Mouse (Mus musculus): ENCODE results near the gene Dimt1. TPM values are rescaled to one million over a fixed set of nuclear protein-coding genes. Genes with fewer than 3 reads are reported as not detected.
"Not testable (repeated sequence)": the region's sequence is repeated elsewhere in the genome, so short reads cannot be mapped to it uniquely, and the experiment has no call there.

The Dimt1 gene
- 40.2 and 42.5 TPM in 2 replicates for polyA plus RNA-seq (2016; fragmentation: Nextera tagmentation; extraction: Ambion mirVana)

GRCm38 (mm10) chr13:106946594-106947540 lies at the start of gene Dimt1:
Gene Dimt1, plus strand, starts transcription at chr13:106947127.
- Histone ChIP-seq H3K27ac (peak within 1 kb of the TSS; percentile 52), H3K27me3 (no peaks in the 10 kb centered on the region), H3K9me3 (replicated peaks) (no peaks in the 10 kb centered on the region), H3K4me1 (peaks cover 15% of the 10 kb centered on the region), H3K4me3 (peak within 1 kb of the TSS; percentile 69), H3K36me3 (peaks cover 11% of the 10 kb centered on the region), H3K4me2 (replicated peaks) (peak within 1 kb of the TSS; percentile 66), H3K9ac (peak within 1 kb of the TSS; percentile 75)
- WGBS = 1% methylated on average over 63 of the region's 68 CpGs
- ATAC-seq (ENCODE audit: low FRiP score) = peak; percentile 99

GRCm38 (mm10) chr13:106904637-106905036 lies 42.3 kb upstream of the Dimt1 start:
- Histone ChIP-seq H3K4me1 (peaks cover 2% of the 10 kb centered on the region; the same call in 1 of the 2 replicates), H3K9ac (no peak overlapping the region), H3K27me3 (no peaks in the 10 kb centered on the region), H3K4me3 (no peak overlapping the region), H3K4me2 (replicated peaks) (no peak overlapping the region), H3K9me3 (replicated peaks) (no peaks in the 10 kb centered on the region), H3K36me3 (peaks cover 35% of the 10 kb centered on the region), H3K27ac (no peak overlapping the region)
- WGBS = 89% methylated on average over 3 of the region's 3 CpGs
- ATAC-seq (ENCODE audit: low FRiP score) = no peak

- H3K36me3 ChIP-seq = peaks cover 40% of the 10 kb centered on the region
- not testable (repeated sequence) for H3K4me2 ChIP-seq (replicated peaks); H3K27me3 ChIP-seq; H3K9ac ChIP-seq; H3K9me3 ChIP-seq (replicated peaks); H3K27ac ChIP-seq; H3K4me1 ChIP-seq; ATAC-seq (ENCODE audit: low FRiP score); H3K4me3 ChIP-seq
- 95% methylated on average over 6 of the region's 6 CpGs for WGBS
Measured at GRCm38 (mm10) chr13:106905154-106905553, 41.8 kb upstream of the Dimt1 start.

GRCm38 (mm10) chr13:106907273-106907672 lies 39.7 kb upstream of the Dimt1 start:
- no peak overlapping the region for H3K9ac ChIP-seq
- H3K4me2 ChIP-seq (replicated peaks) = no peak overlapping the region
- no peak overlapping the region for H3K27ac ChIP-seq
- 88% methylated on average over 4 of the region's 4 CpGs for WGBS
- H3K4me3 ChIP-seq = no peak overlapping the region
- H3K9me3 ChIP-seq (replicated peaks) = no peaks in the 10 kb centered on the region
- H3K4me1 ChIP-seq = peaks cover 2% of the 10 kb centered on the region; the same call in 1 of the 2 replicates
- peaks cover 42% of the 10 kb centered on the region for H3K36me3 ChIP-seq
- H3K27me3 ChIP-seq = no peaks in the 10 kb centered on the region
- no peak for ATAC-seq (ENCODE audit: low FRiP score)

- H3K36me3 ChIP-seq = peaks cover 37% of the 10 kb centered on the region
- no peak for ATAC-seq (ENCODE audit: low FRiP score)
- H3K27me3 ChIP-seq = no peaks in the 10 kb centered on the region
- no peaks in the 10 kb centered on the region for H3K4me1 ChIP-seq
- 95% methylated on average over 10 of the region's 10 CpGs for WGBS
- no peak overlapping the region for H3K27ac ChIP-seq
- no peak overlapping the region for H3K9ac ChIP-seq
- no peak overlapping the region for H3K4me2 ChIP-seq (replicated peaks)
- H3K9me3 ChIP-seq (replicated peaks) = no peaks in the 10 kb centered on the region
- H3K4me3 ChIP-seq = no peak overlapping the region
Measured at GRCm38 (mm10) chr13:106910096-106910495, 36.8 kb upstream of the Dimt1 start.

GRCm38 (mm10) chr13:106913125-106913736 lies 33.7 kb upstream of the Dimt1 start:
- no peaks in the 10 kb centered on the region for H3K9me3 ChIP-seq (replicated peaks)
- WGBS = 77% methylated on average over 3 of the region's 3 CpGs
- H3K9ac ChIP-seq = no peak overlapping the region
- no peak overlapping the region for H3K4me3 ChIP-seq
- no peak for ATAC-seq (ENCODE audit: low FRiP score)
- H3K4me1 ChIP-seq = no peaks in the 10 kb centered on the region
- no peaks in the 10 kb centered on the region for H3K27me3 ChIP-seq
- H3K27ac ChIP-seq = no peak overlapping the region
- H3K4me2 ChIP-seq (replicated peaks) = no peak overlapping the region
- H3K36me3 ChIP-seq = peaks cover 19% of the 10 kb centered on the region

GRCm38 (mm10) chr13:106918322-106919050 lies 28.4 kb upstream of the Dimt1 start:
- Histone ChIP-seq H3K4me1 (no peaks in the 10 kb centered on the region), H3K9me3 (replicated peaks) (no peaks in the 10 kb centered on the region), H3K36me3 (peaks cover 28% of the 10 kb centered on the region), H3K27me3 (no peaks in the 10 kb centered on the region), H3K27ac (no peak overlapping the region), H3K4me2 (replicated peaks) (no peak overlapping the region), H3K4me3 (no peak overlapping the region), H3K9ac (no peak overlapping the region)
- ATAC-seq (ENCODE audit: low FRiP score) = no peak
- WGBS = 90% methylated on average over 7 of the region's 7 CpGs

- not testable (repeated sequence) for H3K9ac ChIP-seq; H3K27ac ChIP-seq; ATAC-seq (ENCODE audit: low FRiP score); H3K4me1 ChIP-seq; H3K27me3 ChIP-seq; H3K9me3 ChIP-seq (replicated peaks); H3K4me2 ChIP-seq (replicated peaks); H3K4me3 ChIP-seq
- peaks cover 43% of the 10 kb centered on the region for H3K36me3 ChIP-seq
- 97% methylated on average over 3 of the region's 3 CpGs for WGBS
Measured at GRCm38 (mm10) chr13:106925921-106926320, 21.0 kb upstream of the Dimt1 start.

- Histone ChIP-seq H3K36me3 (peaks cover 25% of the 10 kb centered on the region), H3K4me2 (replicated peaks) (no peak overlapping the region), H3K4me3 (no peak overlapping the region), H3K9ac (no peak overlapping the region), H3K9me3 (replicated peaks) (peaks cover 9% of the 10 kb centered on the region; the same call in 1 of the 2 replicates), H3K27ac (no peak overlapping the region), H3K4me1 (no peaks in the 10 kb centered on the region), H3K27me3 (no peaks in the 10 kb centered on the region)
- no peak for ATAC-seq (ENCODE audit: low FRiP score)
- WGBS = 97% methylated on average over 4 of the region's 4 CpGs
Measured at GRCm38 (mm10) chr13:106928296-106928695, 18.6 kb upstream of the Dimt1 start.

GRCm38 (mm10) chr13:106929201-106929600 lies 17.7 kb upstream of the Dimt1 start:
- H3K36me3 ChIP-seq = peaks cover 21% of the 10 kb centered on the region
- no peak for ATAC-seq (ENCODE audit: low FRiP score)
- H3K9me3 ChIP-seq (replicated peaks) = peaks cover 9% of the 10 kb centered on the region; the same call in 1 of the 2 replicates
- no peaks in the 10 kb centered on the region for H3K27me3 ChIP-seq
- no peak overlapping the region for H3K9ac ChIP-seq
- H3K4me1 ChIP-seq = no peaks in the 10 kb centered on the region
- no peak overlapping the region for H3K4me2 ChIP-seq (replicated peaks)
- no peak overlapping the region for H3K4me3 ChIP-seq
- 99% methylated on average over 2 of the region's 2 CpGs for WGBS
- no peak overlapping the region for H3K27ac ChIP-seq

GRCm38 (mm10) chr13:106935871-106936255 lies 11.1 kb upstream of the Dimt1 start:
- Histone ChIP-seq H3K27me3 (no peaks in the 10 kb centered on the region), H3K9me3 (replicated peaks) (no peaks in the 10 kb centered on the region), H3K27ac (peak overlapping the region; percentile 82; the same call in 1 of the 2 replicates), H3K4me3 (peak overlapping the region; percentile 98), H3K4me2 (replicated peaks) (peak overlapping the region; percentile 67), H3K4me1 (peaks cover 7% of the 10 kb centered on the region), H3K36me3 (no peaks in the 10 kb centered on the region), H3K9ac (peak overlapping the region; percentile 84)
- WGBS = 9% methylated on average over 9 of the region's 9 CpGs
- no peak for ATAC-seq (ENCODE audit: low FRiP score)
